Mouse (Mus musculus): ENCODE results near the gene Smg6.

The Smg6 gene

GRCm38 (mm10) chr11:75152603-75153557 lies 227.3 kb downstream of the Smg6 start:
- DNase-seq: no peak

- no peak for DNase-seq
Observed at GRCm38 (mm10) chr11:75154053-75154585, 228.5 kb downstream of the Smg6 start.

GRCm38 (mm10) chr11:75155985-75156384 lies 230.4 kb downstream of the Smg6 start:
- no peak for DNase-seq

- no peak for DNase-seq
Observed at GRCm38 (mm10) chr11:75156416-75156815, 230.8 kb downstream of the Smg6 start.

- DNase-seq: no peak
Observed at GRCm38 (mm10) chr11:75157037-75157436, 231.4 kb downstream of the Smg6 start.

GRCm38 (mm10) chr11:75157901-75158300 lies 232.3 kb downstream of the Smg6 start:
- no peak for DNase-seq

GRCm38 (mm10) chr11:75158432-75158831 lies 232.8 kb downstream of the Smg6 start:
- DNase-seq: no peak

- DNase-seq: peak; percentile 58
Observed at GRCm38 (mm10) chr11:75159564-75159963, 233.9 kb downstream of the Smg6 start.

- DNase-seq: no peak
Observed at GRCm38 (mm10) chr11:75160954-75161353, 235.3 kb downstream of the Smg6 start.

GRCm38 (mm10) chr11:75161417-75162008 lies 235.9 kb downstream of the Smg6 start:
- no peak for DNase-seq

GRCm38 (mm10) chr11:75162591-75163080 lies 237.0 kb downstream of the Smg6 start:
- DNase-seq: no peak

- DNase-seq: no peak
Observed at GRCm38 (mm10) chr11:75163379-75163778, 237.8 kb downstream of the Smg6 start.

GRCm38 (mm10) chr11:75164051-75164450 lies 238.4 kb downstream of the Smg6 start:
- DNase-seq: no peak

- no peak for DNase-seq
Observed at GRCm38 (mm10) chr11:75164750-75165149, 239.1 kb downstream of the Smg6 start.

GRCm38 (mm10) chr11:75165441-75166192 lies 240.0 kb downstream of the Smg6 start:
- peak; percentile 85 for DNase-seq

- peak; percentile 17 for DNase-seq
Observed at GRCm38 (mm10) chr11:75166193-75166842, 240.7 kb downstream of the Smg6 start.

GRCm38 (mm10) chr11:75166861-75167642 lies 241.4 kb downstream of the Smg6 start:
- DNase-seq: peak; percentile 60

- peak; percentile 42 for DNase-seq
Observed at GRCm38 (mm10) chr11:75167643-75168589, 242.3 kb downstream of the Smg6 start.

GRCm38 (mm10) chr11:75168590-75169361 lies 243.2 kb downstream of the Smg6 start:
- DNase-seq: peak; percentile 89
